Mouse (Mus musculus): ENCODE measurements at regions not wholly inside any gene's neighbourhood (a gene's known extent, or its start where the extent isn't known, plus 50 kb on each side); places are given as distances from the start of the nearest gene placed in this dataset.

GRCm38 (mm10) chr4:75812266-75812665 is 534.2 kb upstream of the Dmac1 start:
- no peak for TF ChIP-seq CTCF (IDR thresholded peaks at IDR 0.05; ENCODE audit: low read depth)
- H3K4me2 ChIP-seq (replicated peaks; ENCODE audit: low read depth) = no peak overlapping the region
- 76% methylated on average over 2 of the region's 2 CpGs for WGBS
- H3K27ac ChIP-seq (ENCODE audit: low read depth, low read length) = no peak overlapping the region
- ATAC-seq = no peak
- H3K9me3 ChIP-seq (ENCODE audit: control insufficient read depth) = no peaks in the 10 kb centered on the region
- H3K27me3 ChIP-seq (replicated peaks; ENCODE audit: control insufficient read depth, insufficient read depth, low read length) = no peaks in the 10 kb centered on the region
- no peaks in the 10 kb centered on the region for H3K36me3 ChIP-seq (ENCODE audit: control insufficient read depth, insufficient read depth)
- no peak overlapping the region for H3K9ac ChIP-seq (ENCODE audit: low read depth, low read length)
- no peak overlapping the region for H3K4me3 ChIP-seq (ENCODE audit: low read depth, low read length)
- H3K4me1 ChIP-seq (replicated peaks; ENCODE audit: control insufficient read depth, insufficient read depth, low read length) = no peaks in the 10 kb centered on the region

DNA sequence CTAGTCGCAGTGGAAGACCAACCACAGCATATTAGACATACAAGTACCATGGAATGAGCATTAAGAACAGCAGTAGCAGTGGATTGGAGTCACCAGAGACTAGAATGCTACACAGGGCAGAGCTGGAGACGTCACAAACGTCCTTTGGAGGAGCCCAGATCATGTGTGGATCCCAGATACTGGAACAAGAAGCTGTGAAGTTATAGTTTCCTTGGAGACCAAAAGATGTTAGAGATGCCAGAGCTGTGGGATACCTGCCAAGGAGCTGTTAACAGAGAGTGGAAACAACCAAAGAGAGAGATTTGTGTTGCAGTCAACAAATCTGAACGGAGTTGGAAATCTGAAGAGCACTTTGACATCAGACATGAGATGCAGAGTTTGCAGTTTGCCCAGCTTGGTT is 523.8 kb upstream of the Dmac1 start:
- Histone ChIP-seq H3K4me2 (replicated peaks; ENCODE audit: low read depth) (no peak overlapping the region), H3K4me3 (ENCODE audit: low read depth, low read length) (no peak overlapping the region), H3K4me1 (replicated peaks; ENCODE audit: control insufficient read depth, insufficient read depth, low read length) (no peaks in the 10 kb centered on the region), H3K27me3 (replicated peaks; ENCODE audit: control insufficient read depth, insufficient read depth, low read length) (no peaks in the 10 kb centered on the region), H3K9me3 (ENCODE audit: control insufficient read depth) (no peaks in the 10 kb centered on the region), H3K9ac (ENCODE audit: low read depth, low read length) (no peak overlapping the region), H3K36me3 (ENCODE audit: control insufficient read depth, insufficient read depth) (no peaks in the 10 kb centered on the region), H3K27ac (ENCODE audit: low read depth, low read length) (no peak overlapping the region)
- WGBS = 79% methylated on average over 4 of the region's 4 CpGs
- ATAC-seq = no peak
- TF ChIP-seq CTCF (IDR thresholded peaks at IDR 0.05; ENCODE audit: low read depth) = no peak

- no peak overlapping the region for H3K9ac ChIP-seq (ENCODE audit: low read depth, low read length)
- no peak for TF ChIP-seq CTCF (IDR thresholded peaks at IDR 0.05; ENCODE audit: low read depth)
- no peaks in the 10 kb centered on the region for H3K4me1 ChIP-seq (replicated peaks; ENCODE audit: control insufficient read depth, insufficient read depth, low read length)
- ATAC-seq = no peak
- no peaks in the 10 kb centered on the region for H3K36me3 ChIP-seq (ENCODE audit: control insufficient read depth, insufficient read depth)
- H3K4me3 ChIP-seq (ENCODE audit: low read depth, low read length) = no peak overlapping the region
- 87% methylated on average over 4 of the region's 4 CpGs for WGBS
- H3K4me2 ChIP-seq (replicated peaks; ENCODE audit: low read depth) = no peak overlapping the region
- H3K27me3 ChIP-seq (replicated peaks; ENCODE audit: control insufficient read depth, insufficient read depth, low read length) = no peaks in the 10 kb centered on the region
- no peaks in the 10 kb centered on the region for H3K9me3 ChIP-seq (ENCODE audit: control insufficient read depth)
- H3K27ac ChIP-seq (ENCODE audit: low read depth, low read length) = no peak overlapping the region
These were observed 523.1 kb upstream of the Dmac1 start for GRCm38 (mm10) chr4:75801156-75801555.

DNA sequence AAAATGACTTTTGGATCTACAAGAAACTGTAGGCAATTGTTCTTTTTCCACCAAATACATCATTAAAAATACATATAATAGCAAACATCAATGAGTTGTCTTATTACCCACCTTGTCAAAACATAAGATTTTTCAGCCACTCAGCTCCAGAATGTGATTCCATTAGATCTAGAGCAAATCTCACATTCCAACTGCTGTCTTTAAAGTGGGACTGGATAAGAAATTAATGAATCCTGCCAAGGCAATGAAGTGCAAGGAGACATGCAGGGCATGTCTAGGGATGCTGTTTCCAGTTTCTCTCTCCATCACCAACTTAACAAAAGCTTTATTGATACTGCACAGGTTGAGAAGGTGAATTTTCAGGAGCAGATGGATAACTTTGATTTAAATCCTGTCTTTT is 513.7 kb upstream of the Dmac1 start:
- Histone ChIP-seq H3K4me3 (ENCODE audit: low read depth, low read length) (no peak overlapping the region), H3K27ac (ENCODE audit: low read depth, low read length) (no peak overlapping the region), H3K9ac (ENCODE audit: low read depth, low read length) (no peak overlapping the region), H3K4me2 (replicated peaks; ENCODE audit: low read depth) (no peak overlapping the region), H3K4me1 (replicated peaks; ENCODE audit: control insufficient read depth, insufficient read depth, low read length) (no peaks in the 10 kb centered on the region), H3K36me3 (ENCODE audit: control insufficient read depth, insufficient read depth) (no peaks in the 10 kb centered on the region), H3K27me3 (replicated peaks; ENCODE audit: control insufficient read depth, insufficient read depth, low read length) (no peaks in the 10 kb centered on the region), H3K9me3 (ENCODE audit: control insufficient read depth) (no peaks in the 10 kb centered on the region)
- no peak for TF ChIP-seq CTCF (IDR thresholded peaks at IDR 0.05; ENCODE audit: low read depth)
- ATAC-seq = no peak

DNA sequence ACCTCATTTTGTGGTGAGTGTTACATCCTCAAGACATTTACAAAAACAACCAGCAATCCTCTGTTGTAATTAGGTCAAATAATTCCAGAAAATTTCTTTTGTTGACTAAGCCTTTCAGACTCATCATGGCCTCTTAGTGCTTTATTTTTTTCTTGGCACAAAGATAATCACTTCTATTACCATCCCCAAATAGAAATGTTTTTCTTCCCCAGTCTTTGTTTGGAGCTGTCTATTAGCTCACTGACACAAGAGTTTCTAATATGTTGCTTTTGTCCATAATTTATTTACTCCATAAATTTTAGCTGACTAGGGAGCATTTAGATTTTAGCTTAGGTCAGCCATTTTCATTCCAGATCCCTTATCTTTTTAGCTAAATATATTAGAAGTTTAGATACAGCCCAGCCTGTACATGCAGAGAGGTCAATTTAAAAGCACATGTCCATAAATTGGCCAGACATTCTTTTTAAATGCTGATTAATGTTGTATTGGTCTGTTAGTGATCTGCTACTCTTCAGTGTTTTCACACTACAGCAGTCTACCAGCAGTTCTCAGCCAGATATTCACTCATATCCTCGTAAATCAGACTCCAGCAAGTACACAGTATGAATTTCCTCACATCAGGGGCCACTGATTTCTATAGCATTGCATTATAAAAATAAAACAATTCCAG is 513.0 kb upstream of the Dmac1 start:
- H3K27me3 ChIP-seq (replicated peaks; ENCODE audit: control insufficient read depth, insufficient read depth, low read length) = no peaks in the 10 kb centered on the region
- H3K4me1 ChIP-seq (replicated peaks; ENCODE audit: control insufficient read depth, insufficient read depth, low read length) = no peaks in the 10 kb centered on the region
- no peak overlapping the region for H3K27ac ChIP-seq (ENCODE audit: low read depth, low read length)
- TF ChIP-seq CTCF (IDR thresholded peaks at IDR 0.05; ENCODE audit: low read depth) = no peak
- H3K4me3 ChIP-seq (ENCODE audit: low read depth, low read length) = no peak overlapping the region
- no peak for ATAC-seq
- no peaks in the 10 kb centered on the region for H3K9me3 ChIP-seq (ENCODE audit: control insufficient read depth)
- H3K4me2 ChIP-seq (replicated peaks; ENCODE audit: low read depth) = no peak overlapping the region
- WGBS = 87% methylated on average over 1 of the region's 1 CpGs
- H3K36me3 ChIP-seq (ENCODE audit: control insufficient read depth, insufficient read depth) = no peaks in the 10 kb centered on the region
- H3K9ac ChIP-seq (ENCODE audit: low read depth, low read length) = no peak overlapping the region

DNA sequence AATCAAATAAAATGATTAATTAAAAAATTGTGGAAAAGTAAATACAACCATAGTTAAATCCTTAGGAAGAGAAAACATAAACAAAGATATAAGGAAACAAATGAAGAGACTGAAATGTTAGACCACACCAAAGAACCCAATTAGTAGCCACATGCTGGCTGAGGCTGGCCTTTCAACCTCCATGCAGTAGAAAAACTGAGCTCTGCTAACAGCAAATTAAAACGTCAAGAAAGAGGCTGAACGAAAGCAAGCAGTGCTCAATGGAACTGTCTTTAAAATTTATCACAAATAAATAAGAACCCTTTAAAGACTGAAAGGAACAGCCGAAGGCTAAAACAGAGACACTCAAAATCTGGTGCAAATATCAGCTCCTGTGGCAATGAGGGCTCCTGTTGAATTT is 509.3 kb upstream of the Dmac1 start:
- no peaks in the 10 kb centered on the region for H3K36me3 ChIP-seq (ENCODE audit: control insufficient read depth, insufficient read depth)
- ATAC-seq = no peak
- no peak for TF ChIP-seq CTCF (IDR thresholded peaks at IDR 0.05; ENCODE audit: low read depth)
- no peaks in the 10 kb centered on the region for H3K4me1 ChIP-seq (replicated peaks; ENCODE audit: control insufficient read depth, insufficient read depth, low read length)
- WGBS = 77% methylated on average over 3 of the region's 3 CpGs
- no peak overlapping the region for H3K27ac ChIP-seq (ENCODE audit: low read depth, low read length)
- no peak overlapping the region for H3K9ac ChIP-seq (ENCODE audit: low read depth, low read length)
- no peak overlapping the region for H3K4me3 ChIP-seq (ENCODE audit: low read depth, low read length)
- H3K9me3 ChIP-seq (ENCODE audit: control insufficient read depth) = no peaks in the 10 kb centered on the region
- H3K27me3 ChIP-seq (replicated peaks; ENCODE audit: control insufficient read depth, insufficient read depth, low read length) = no peaks in the 10 kb centered on the region
- H3K4me2 ChIP-seq (replicated peaks; ENCODE audit: low read depth) = no peak overlapping the region

DNA sequence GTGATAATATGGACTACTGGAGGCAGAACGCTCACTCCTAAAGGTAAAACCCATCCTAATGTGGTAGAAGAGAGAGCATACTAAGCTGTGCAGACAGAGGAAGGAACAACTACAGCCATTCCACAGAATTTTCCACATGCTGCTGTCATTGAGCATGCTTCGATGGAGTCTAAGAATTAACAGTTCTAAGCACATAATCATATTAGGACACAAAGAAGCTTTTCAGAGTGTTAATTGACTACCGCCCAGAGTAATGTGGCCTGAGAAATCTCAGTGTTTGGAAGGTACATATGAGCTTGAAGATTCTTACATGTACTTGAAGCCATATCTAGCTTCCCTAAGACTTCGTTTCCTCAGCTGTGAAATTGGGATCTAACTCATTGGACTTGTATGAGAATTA is 508.3 kb upstream of the Dmac1 start:
- WGBS = 88% methylated on average over 4 of the region's 4 CpGs
- no peak overlapping the region for H3K27ac ChIP-seq (ENCODE audit: low read depth, low read length)
- H3K4me3 ChIP-seq (ENCODE audit: low read depth, low read length) = no peak overlapping the region
- no peaks in the 10 kb centered on the region for H3K36me3 ChIP-seq (ENCODE audit: control insufficient read depth, insufficient read depth)
- TF ChIP-seq CTCF (IDR thresholded peaks at IDR 0.05; ENCODE audit: low read depth) = no peak
- H3K4me1 ChIP-seq (replicated peaks; ENCODE audit: control insufficient read depth, insufficient read depth, low read length) = no peaks in the 10 kb centered on the region
- H3K9ac ChIP-seq (ENCODE audit: low read depth, low read length) = no peak overlapping the region
- no peak overlapping the region for H3K4me2 ChIP-seq (replicated peaks; ENCODE audit: low read depth)
- ATAC-seq = no peak
- H3K27me3 ChIP-seq (replicated peaks; ENCODE audit: control insufficient read depth, insufficient read depth, low read length) = no peaks in the 10 kb centered on the region
- H3K9me3 ChIP-seq (ENCODE audit: control insufficient read depth) = no peaks in the 10 kb centered on the region

All from intestine, postnatal 0 days (tissue).